Mouse (Mus musculus): ENCODE data around the gene Epha10.

- TF ChIP-seq CTCF (IDR thresholded peaks at IDR 0.05; ENCODE audit: low read depth) (no peak), EP300 (IDR thresholded peaks at IDR 0.05; ENCODE audit: low read depth) (no peak)
Measured at GRCm38 (mm10) chr4:124964912-124965599, 84.4 kb downstream of the Epha10 start.

Data from liver, embryonic 14.5 days (tissue).